Comparison of ENCODE assay signal across 9 mouse cellular contexts in genomic region chr3:89456726-89457665, GRCm38 (mm10). TPM values are rescaled to one million over a fixed set of nuclear protein-coding genes. Genes with fewer than 3 reads are reported as not detected.
A peak's percentile ranks its signal among the peaks of the same experiment; 100 is the strongest.
DNase-seq lines count a peak whose midpoint lies in the region; ATAC-seq and TF ChIP-seq lines count a peak whose summit lies in the region.
"Had no signal": no experiment of that assay in that cellular context is flagged by ENCODE, and none has a peak within 500 bp of the region (broad histone marks: within the 10 kb centered on the region; RNA-seq: fewer than 3 reads in every experiment).

No protein-coding gene starts in this region.

- DNase-seq in gastrocnemius, adult 18-20 months (ENCODE audit: low spot score): peak; percentile 67
- DNase-seq in gastrocnemius, postnatal 25 days: no peak
- DNase-seq in CH12.LX (ENCODE audit: extremely low read depth): peak; percentile 85
- DNase-seq in c-Kit-positive CD71-positive TER-119-negative erythroid progenitor cells, embryonic 14.5 days (ENCODE audit: low read depth): peak; percentile 87
- peak; percentile 39 to 45 for DNase-seq in frontal cortex, postnatal 25 days (ENCODE audit: low spot score in 2 of 2)
- peak; percentile 84 for DNase-seq in lung, embryonic 14.5 days
- DNase-seq in spleen, postnatal 14 days (ENCODE audit: low spot score in 2 of 2): peak; percentile 64 to 77

- peaks cover 10 to 39% of the 10 kb centered on the region in 2 experiments; a peak in 2 of 4 replicates for H3K4me1 ChIP-seq in CH12.LX (ENCODE audit: control insufficient read depth in 1 of 2, insufficient read depth in 2 of 2)
- H3K4me1 ChIP-seq in kidney, embryonic 14.5 days (ENCODE audit: control insufficient read depth, insufficient read depth, low read length): peaks cover 6% of the 10 kb centered on the region; the same call in 1 of the 2 replicates
- H3K4me1 ChIP-seq in lung, embryonic 14.5 days (ENCODE audit: insufficient read depth): no peaks in the 10 kb centered on the region

- WGBS in kidney, embryonic 14.5 days: 31% methylated on average over 10 of the region's 10 CpGs
- 38% methylated on average over 10 of the region's 10 CpGs for WGBS in lung, embryonic 14.5 days

- no peak overlapping the region for H3K4me2 ChIP-seq in CH12.LX (ENCODE audit: insufficient read depth, low read depth, poor library complexity, severe bottlenecking)
- H3K4me2 ChIP-seq in kidney, embryonic 14.5 days (replicated peaks; ENCODE audit: low read depth, low read length): no peak overlapping the region
- no peak overlapping the region for H3K4me2 ChIP-seq in lung, embryonic 14.5 days
- H3K4me2 ChIP-seq: limb, embryonic 13.5 days had no signal

- in situ Hi-C loops in CH12.LX (cut with MboI; ENCODE audit: low pct_ligation_motif_present, low pct_unique_long_range_greater_than_20kb, low sequenced_read_pairs): no loop called here

- no peaks in the 10 kb centered on the region for H3K27me3 ChIP-seq in CH12.LX (replicated peaks)
- no peaks in the 10 kb centered on the region for H3K27me3 ChIP-seq in kidney, embryonic 14.5 days (ENCODE audit: control insufficient read depth, insufficient read depth, low read length)
- H3K27me3 ChIP-seq in lung, embryonic 14.5 days (ENCODE audit: insufficient read depth, low read length): no peaks in the 10 kb centered on the region
- H3K27me3 ChIP-seq: limb, embryonic 13.5 days had no signal

- peaks cover 3% of the 10 kb centered on the region for H3K9me3 ChIP-seq in CH12.LX (replicated peaks; ENCODE audit: low read length)
- no peaks in the 10 kb centered on the region for H3K9me3 ChIP-seq in kidney, embryonic 14.5 days (ENCODE audit: control insufficient read depth, low read length)
- H3K9me3 ChIP-seq in lung, embryonic 14.5 days (ENCODE audit: low read depth, low read length): no peaks in the 10 kb centered on the region
- H3K9me3 ChIP-seq: limb, embryonic 13.5 days had no signal

- peak; percentile 62 for TF ChIP-seq RAD21 in CH12.LX (IDR thresholded peaks at IDR 0.05; ENCODE audit: low read depth, low read length)

- dilution Hi-C loops in CH12.LX (cut with MboI; ENCODE audit: extremely low pct_ligation_motif_present, extremely low pct_unique_long_range_greater_than_20kb, low sequenced_read_pairs): no loop called here

- H3K79me2 ChIP-seq in CH12.LX (replicated peaks; ENCODE audit: control insufficient read depth, extremely low read depth, insufficient read depth, poor library complexity, severe bottlenecking): no peaks in the 10 kb centered on the region

- H3K27ac ChIP-seq in CH12.LX (ENCODE audit: insufficient read depth, low read depth): no peak overlapping the region
- no peak overlapping the region for H3K27ac ChIP-seq in kidney, embryonic 14.5 days (ENCODE audit: low read depth, low read length)
- no peak overlapping the region for H3K27ac ChIP-seq in lung, embryonic 14.5 days (ENCODE audit: low read depth)
- H3K27ac ChIP-seq: limb, embryonic 13.5 days had no signal

- TF ChIP-seq CTCF in CH12.LX (conservative IDR thresholded peaks at IDR 0.05 in 1 of 2, IDR thresholded peaks at IDR 0.05 in 1 of 2; ENCODE audit: low read depth in 2 of 2, low read length in 2 of 2): peak; percentile 44 to 89; a peak in 3 of 4 replicates
- TF ChIP-seq CTCF in lung, embryonic 14.5 days (IDR thresholded peaks at IDR 0.05; ENCODE audit: low read depth): peak; percentile 77

- no peak overlapping the region for H3K4me3 ChIP-seq in CH12.LX (replicated peaks in 1 of 3; ENCODE audit: low read depth in 2 of 3, low read length in 2 of 3, poor library complexity in 1 of 3)
- H3K4me3 ChIP-seq in kidney, embryonic 14.5 days (ENCODE audit: low read length): no peak overlapping the region
- no peak overlapping the region for H3K4me3 ChIP-seq in lung, embryonic 14.5 days (ENCODE audit: low read depth, low read length)
- H3K4me3 ChIP-seq: limb, embryonic 13.5 days had no signal

- H3K9ac ChIP-seq in CH12.LX (ENCODE audit: insufficient read depth, low read depth): no peak overlapping the region
- no peak overlapping the region for H3K9ac ChIP-seq in kidney, embryonic 14.5 days (ENCODE audit: low read depth, low read length)
- H3K9ac ChIP-seq in lung, embryonic 14.5 days: no peak overlapping the region
- H3K9ac ChIP-seq: limb, embryonic 13.5 days had no signal

- peak; percentile 29; the same call in 1 of the 2 replicates for ATAC-seq in kidney, embryonic 14.5 days (ENCODE audit: low FRiP score, low TSS enrichment)
- ATAC-seq in lung, embryonic 14.5 days (ENCODE audit: insufficient read depth): no peak

- TF ChIP-seq EP300 in CH12.LX (IDR thresholded peaks at IDR 0.05; ENCODE audit: low read length): no peak

- TF ChIP-seq POLR2A in CH12.LX (IDR thresholded peaks at IDR 0.05; ENCODE audit: low read depth, low read length): no peak

- peaks cover 0 to 10% of the 10 kb centered on the region in 2 experiments for H3K36me3 ChIP-seq in CH12.LX (replicated peaks in 1 of 2; ENCODE audit: control insufficient read depth in 1 of 2, insufficient read depth in 1 of 2, low read length in 1 of 2)
- no peaks in the 10 kb centered on the region for H3K36me3 ChIP-seq in kidney, embryonic 14.5 days (ENCODE audit: control insufficient read depth, insufficient read depth, low read length)
- no peaks in the 10 kb centered on the region for H3K36me3 ChIP-seq in lung, embryonic 14.5 days (ENCODE audit: insufficient read depth)

TF ChIP-seq in CH12.LX, 34 proteins besides CTCF, POLR2A, EP300 and RAD21:
- no peak for TF ChIP-seq MXI1 (IDR thresholded peaks at IDR 0.05; ENCODE audit: low read depth, low read length)
- TF ChIP-seq ZKSCAN1 (IDR thresholded peaks at IDR 0.05; ENCODE audit: borderline replicate concordance, low read depth, low read length): no peak
- TF ChIP-seq TCF12 (IDR thresholded peaks at IDR 0.05; ENCODE audit: low read depth, low read length): peak; percentile 31; the same call in 1 of the 2 replicates
- TF ChIP-seq MAZ (IDR thresholded peaks at IDR 0.05; ENCODE audit: low read depth, low read length): peak; percentile 89; the same call in 1 of the 2 replicates
- TF ChIP-seq ZNF384 (IDR thresholded peaks at IDR 0.05; ENCODE audit: low read depth, low read length): no peak
- peak; percentile 52; the same call in 1 of the 2 replicates for TF ChIP-seq IRF4 (IDR thresholded peaks at IDR 0.05; ENCODE audit: low read depth, low read length)
- TF ChIP-seq ZC3H11A (IDR thresholded peaks at IDR 0.05; ENCODE audit: low read depth, low read length): peak; percentile 27; the same call in 1 of the 2 replicates
- TF ChIP-seq KAT2A (IDR thresholded peaks at IDR 0.05; ENCODE audit: insufficient replicate concordance, low read length): no peak
- TF ChIP-seq SMC3 (IDR thresholded peaks at IDR 0.05; ENCODE audit: low read depth, low read length): peak; percentile 85
- no peak for TF ChIP-seq BHLHE40 (IDR thresholded peaks at IDR 0.05; ENCODE audit: low read depth, low read length)
- peak; percentile 59; the same call in 1 of the 2 replicates for TF ChIP-seq SIN3A (IDR thresholded peaks at IDR 0.05; ENCODE audit: low read length)
- TF ChIP-seq TBP (conservative IDR thresholded peaks at IDR 0.05; ENCODE audit: low read depth, low read length): no peak
- no peak for TF ChIP-seq ZMIZ1 (IDR thresholded peaks at IDR 0.05; ENCODE audit: low read depth, low read length)
TF ChIP-seq in CH12.LX: peak in this region for 6.

RNA-seq across cellular contexts. Expression of gene Pmvk, which starts 2.7 kb away (rescaled TPM):
- total RNA-seq in gastrocnemius, adult 18-20 months (2021): 1 to 10 TPM; 8.7 to 9.2 TPM
- 1 to 10 TPM; 5.3 to 7.4 TPM for total RNA-seq in gastrocnemius, postnatal 25 days (2021)
- total RNA-seq in CH12.LX (2012; rRNA removed) (42.1 and 50.5 TPM in 2 replicates), CH12.LX (2014; rRNA removed) (64.0 and 69.3 TPM in 2 replicates)
- polyA plus RNA-seq in CH12.LX (2012; ENCODE audit: insufficient read length, low read depth): 42.0 and 47.1 TPM in 2 replicates
- polyA plus RNA-seq in kidney, embryonic 14.5 days (2014; fragmentation: Nextera tagmentation; extraction: Ambion mirVana): 53.8 and 60.4 TPM in 2 replicates
- polyA plus RNA-seq in lung, embryonic 14.5 days (2014; fragmentation: Nextera tagmentation; extraction: Ambion mirVana): 46.2 and 48.0 TPM in 2 replicates

RNA-seq across cellular contexts. Expression of gene Pbxip1, which starts 20.5 kb away (rescaled TPM):
- 100 to 1,000 TPM; 226 to 236 TPM for total RNA-seq in gastrocnemius, adult 18-20 months (2021)
- 100 to 1,000 TPM; 179 to 196 TPM for total RNA-seq in gastrocnemius, postnatal 25 days (2021)
- 16.3 and 18.4 TPM in 2 replicates for total RNA-seq in CH12.LX (2012; rRNA removed)
- 14.1 and 14.6 TPM in 2 replicates for total RNA-seq in CH12.LX (2014; rRNA removed)
- polyA plus RNA-seq in CH12.LX (2012; ENCODE audit: insufficient read length, low read depth): 17.3 and 17.6 TPM in 2 replicates
- 15.5 and 19.4 TPM in 2 replicates for polyA plus RNA-seq in kidney, embryonic 14.5 days (2014; fragmentation: Nextera tagmentation; extraction: Ambion mirVana)
- 13.6 and 14.7 TPM in 2 replicates for polyA plus RNA-seq in lung, embryonic 14.5 days (2014; fragmentation: Nextera tagmentation; extraction: Ambion mirVana)

RNA-seq across cellular contexts. Expression of gene Pygo2, which starts 27.0 kb away (rescaled TPM):
- total RNA-seq in gastrocnemius, adult 18-20 months (2021): 10 to 100 TPM in 1 of 2 experiments, 1 to 10 TPM in 1; 7.8 to 11.6 TPM
- total RNA-seq in gastrocnemius, postnatal 25 days (2021): 10 to 100 TPM in 1 of 2 experiments, 1 to 10 TPM in 1; 9.2 to 11.1 TPM
- total RNA-seq in CH12.LX (2012; rRNA removed) (40.2 and 40.8 TPM in 2 replicates), CH12.LX (2014; rRNA removed) (21.5 and 21.9 TPM in 2 replicates)
- polyA plus RNA-seq in CH12.LX (2012; ENCODE audit: insufficient read length, low read depth): 29.7 and 31.7 TPM in 2 replicates
- polyA plus RNA-seq in kidney, embryonic 14.5 days (2014; fragmentation: Nextera tagmentation; extraction: Ambion mirVana): 45.7 and 53.0 TPM in 2 replicates
- polyA plus RNA-seq in lung, embryonic 14.5 days (2014; fragmentation: Nextera tagmentation; extraction: Ambion mirVana): 54.0 and 56.8 TPM in 2 replicates

RNA-seq across cellular contexts. Expression of gene Shc1, which starts 38.8 kb away (rescaled TPM):
- total RNA-seq in gastrocnemius, adult 18-20 months (2021): 10 to 100 TPM; 14.7 to 19.1 TPM
- total RNA-seq in gastrocnemius, postnatal 25 days (2021): 10 to 100 TPM; 21.1 to 23.8 TPM
- total RNA-seq in CH12.LX (2012; rRNA removed) (23.1 and 24.2 TPM in 2 replicates), CH12.LX (2014; rRNA removed) (40.2 and 40.6 TPM in 2 replicates)
- polyA plus RNA-seq in CH12.LX (2012; ENCODE audit: insufficient read length, low read depth): 32.1 and 32.3 TPM in 2 replicates
- 42.8 and 64.0 TPM in 2 replicates for polyA plus RNA-seq in kidney, embryonic 14.5 days (2014; fragmentation: Nextera tagmentation; extraction: Ambion mirVana)
- 69.5 and 75.2 TPM in 2 replicates for polyA plus RNA-seq in lung, embryonic 14.5 days (2014; fragmentation: Nextera tagmentation; extraction: Ambion mirVana)

RNA-seq across cellular contexts. Expression of gene Cks1b, which starts 38.8 kb away (rescaled TPM):
- total RNA-seq in gastrocnemius, adult 18-20 months (2021): 1 to 10 TPM; 2.2 to 2.7 TPM
- total RNA-seq in gastrocnemius, postnatal 25 days (2021): 1 to 10 TPM; 3.1 to 3.4 TPM
- total RNA-seq in CH12.LX (2012; rRNA removed) (173 and 195 TPM in 2 replicates), CH12.LX (2014; rRNA removed) (224 and 268 TPM in 2 replicates)
- polyA plus RNA-seq in CH12.LX (2012; ENCODE audit: insufficient read length, low read depth): 200 and 270 TPM in 2 replicates
- polyA plus RNA-seq in kidney, embryonic 14.5 days (2014; fragmentation: Nextera tagmentation; extraction: Ambion mirVana): 632 and 773 TPM in 2 replicates
- polyA plus RNA-seq in lung, embryonic 14.5 days (2014; fragmentation: Nextera tagmentation; extraction: Ambion mirVana): 655 and 692 TPM in 2 replicates

Comparison
In these comparisons a context has a peak if more than half of its experiments do, and no peak if none do; other contexts are left out.
1. RNA of gene Pmvk, which starts 2.7 kb away (total RNA-seq): 42.1 to 69.3 TPM in CH12.LX; 8.7 to 9.2 TPM in gastrocnemius, adult 18-20 months and 5.3 to 7.4 TPM in gastrocnemius, postnatal 25 days; every median in the first group is over 4 times any median in the second.
2. RNA of gene Pbxip1, which starts 20.5 kb away (total RNA-seq): 226 to 236 TPM in gastrocnemius, adult 18-20 months and 179 to 196 TPM in gastrocnemius, postnatal 25 days; 14.1 to 18.4 TPM in CH12.LX; every median in the first group is over 4 times any median in the second.